Comparison of ENCODE assay signal across 13 mouse cellular contexts in the genomic region with DNA sequence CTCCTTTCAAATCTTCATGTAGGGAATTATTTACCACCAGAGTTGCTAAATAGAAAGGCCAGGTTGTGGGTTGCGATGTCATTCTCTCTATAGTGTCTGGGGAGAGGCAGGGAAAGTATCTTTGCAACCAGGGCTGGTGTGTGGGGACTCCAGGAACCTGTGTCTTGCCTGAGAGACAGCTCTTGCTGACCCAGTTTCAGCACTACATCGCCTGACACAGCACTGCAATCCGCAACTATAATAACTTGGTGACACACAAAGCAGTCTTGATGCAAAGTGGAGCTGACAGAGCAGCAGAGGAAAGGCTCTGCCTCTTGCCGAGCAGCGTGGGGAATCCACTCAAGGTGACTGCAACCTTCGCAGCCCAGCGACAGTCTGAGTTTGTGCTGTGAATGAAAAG. TPM values are rescaled to one million over a fixed set of nuclear protein-coding genes. Genes with fewer than 3 reads are reported as not detected.
DNase-seq lines count a peak whose midpoint lies in the region; ATAC-seq lines count a peak whose summit lies in the region.
"Had no signal": no experiment of that assay in that cellular context is flagged by ENCODE, and none has a peak within 500 bp of the region (broad histone marks: within the 10 kb centered on the region; RNA-seq: fewer than 3 reads in every experiment).

No protein-coding gene starts in this region.

- WGBS in hindbrain, embryonic 16.5 days = 50% methylated on average over 7 of the region's 7 CpGs
- 67% methylated on average over 7 of the region's 7 CpGs for WGBS in neural tube, embryonic 15.5 days

- ATAC-seq in hindbrain, embryonic 16.5 days = peak; percentile 73
- ATAC-seq in neural tube, embryonic 15.5 days (ENCODE audit: low FRiP score) = no peak
- ATAC-seq: CD4-positive, CD25-positive, alpha-beta regulatory T cell, adult 4 months had no signal

- no peak overlapping the region for H3K4me2 ChIP-seq in hindbrain, embryonic 16.5 days (ENCODE audit: low read length)
- no peak overlapping the region for H3K4me2 ChIP-seq in neural tube, embryonic 15.5 days
- H3K4me2 ChIP-seq: embryonic facial prominence, embryonic 13.5 days; liver, embryonic 15.5 days; neural tube, embryonic 12.5 days had no signal

- peak; percentile 1 to 20 for DNase-seq in frontal cortex, postnatal 36 days (ENCODE audit: low spot score in 2 of 2)
- no peak for DNase-seq in frontal cortex, postnatal 25 days (ENCODE audit: low spot score in 2 of 2)
- peak; percentile 9 for DNase-seq in right cerebral cortex, adult 2 months (ENCODE audit: low spot score in 2 of 2)
- no peak for DNase-seq in right cerebral cortex, postnatal 36 days (ENCODE audit: low spot score in 2 of 2)
- no peak for DNase-seq in layer of hippocampus, postnatal 14 days (ENCODE audit: low spot score in 2 of 2)
- DNase-seq: heart, adult 2 months; thymus, adult 18-20 months had no signal

- H3K9ac ChIP-seq in hindbrain, embryonic 16.5 days (ENCODE audit: low read depth, low read length) = no peak overlapping the region
- H3K9ac ChIP-seq in neural tube, embryonic 15.5 days (replicated peaks) = no peak overlapping the region
- H3K9ac ChIP-seq: embryonic facial prominence, embryonic 13.5 days; liver, embryonic 15.5 days; neural tube, embryonic 12.5 days had no signal

- H3K27me3 ChIP-seq in hindbrain, embryonic 16.5 days (replicated peaks; ENCODE audit: control insufficient read depth, insufficient read depth, low read length) = no peaks in the 10 kb centered on the region
- no peaks in the 10 kb centered on the region for H3K27me3 ChIP-seq in neural tube, embryonic 15.5 days (replicated peaks)
- H3K27me3 ChIP-seq: embryonic facial prominence, embryonic 13.5 days; liver, embryonic 15.5 days; neural tube, embryonic 12.5 days had no signal

- no peaks in the 10 kb centered on the region for H3K9me3 ChIP-seq in hindbrain, embryonic 16.5 days (ENCODE audit: control insufficient read depth, low read length)
- no peaks in the 10 kb centered on the region for H3K9me3 ChIP-seq in neural tube, embryonic 15.5 days (replicated peaks)
- H3K9me3 ChIP-seq: embryonic facial prominence, embryonic 13.5 days; liver, embryonic 15.5 days; neural tube, embryonic 12.5 days had no signal

- H3K4me1 ChIP-seq in hindbrain, embryonic 16.5 days (ENCODE audit: control insufficient read depth, insufficient read depth, low read depth, low read length) = no peaks in the 10 kb centered on the region
- H3K4me1 ChIP-seq in neural tube, embryonic 15.5 days = no peaks in the 10 kb centered on the region
- H3K4me1 ChIP-seq: embryonic facial prominence, embryonic 13.5 days; liver, embryonic 15.5 days; neural tube, embryonic 12.5 days had no signal

- peak overlapping the region; percentile 39 for H3K27ac ChIP-seq in hindbrain, embryonic 16.5 days (ENCODE audit: low read depth, low read length)
- no peak overlapping the region for H3K27ac ChIP-seq in neural tube, embryonic 15.5 days (replicated peaks)
- H3K27ac ChIP-seq: embryonic facial prominence, embryonic 13.5 days; heart, adult 2 months; liver, embryonic 15.5 days; neural tube, embryonic 12.5 days had no signal

- no peak overlapping the region for H3K4me3 ChIP-seq in hindbrain, embryonic 16.5 days (ENCODE audit: low read length)
- no peak overlapping the region for H3K4me3 ChIP-seq in neural tube, embryonic 15.5 days (replicated peaks)
- H3K4me3 ChIP-seq: embryonic facial prominence, embryonic 13.5 days; heart, adult 2 months; liver, embryonic 15.5 days; neural tube, embryonic 12.5 days had no signal

- no peaks in the 10 kb centered on the region for H3K36me3 ChIP-seq in hindbrain, embryonic 16.5 days (ENCODE audit: control insufficient read depth, insufficient read depth, low read length)
- no peaks in the 10 kb centered on the region for H3K36me3 ChIP-seq in neural tube, embryonic 15.5 days
- H3K36me3 ChIP-seq: embryonic facial prominence, embryonic 13.5 days; liver, embryonic 15.5 days; neural tube, embryonic 12.5 days had no signal

RNA-seq across cellular contexts. Expression of a gene that starts 42.5 kb away (rescaled TPM):
- 0.66 and 0.95 TPM in 2 replicates for polyA plus RNA-seq in hindbrain, embryonic 16.5 days (2015; fragmentation: Nextera tagmentation; extraction: Ambion mirVana)
- 0.89 and 0.96 TPM in 2 replicates for polyA plus RNA-seq in neural tube, embryonic 15.5 days (2015; fragmentation: Nextera tagmentation; extraction: Ambion mirVana)
- 1 to 10 TPM; 2.3 to 3.8 TPM for total RNA-seq in layer of hippocampus, postnatal 14 days (2021)

Comparison
In these comparisons a context has a peak if more than half of its experiments do, and no peak if none do; other contexts are left out.
1. DNase-seq: peak in frontal cortex, postnatal 36 days (2 of 2) and right cerebral cortex, adult 2 months (2 of 2); none in frontal cortex, postnatal 25 days (0 of 2), right cerebral cortex, postnatal 36 days (0 of 2) and layer of hippocampus, postnatal 14 days (0 of 2).